Mouse (Mus musculus): ENCODE measurements around the gene Men1.
"Not testable (repeated sequence)": the region's sequence is repeated elsewhere in the genome, so short reads cannot be mapped to it uniquely, and the experiment has no call there.

GRCm38 (mm10) chr19:6290720-6291116, 44.1 kb upstream of the Men1 start:
- not testable (repeated sequence) for TF ChIP-seq CTCF (IDR thresholded peaks at IDR 0.05; ENCODE audit: borderline replicate concordance, insufficient read depth, low read depth, low read length); POLR2A (IDR thresholded peaks at IDR 0.05; ENCODE audit: borderline replicate concordance, insufficient read depth, low read length)

Measured in cerebellum, adult 2 months (tissue).